Mouse (Mus musculus) brain, adult 10 weeks (tissue): Measurements from ENCODE around the gene Cdk8. TPM values are rescaled to one million over a fixed set of nuclear protein-coding genes. Genes with fewer than 3 reads are reported as not detected.

Experiments used
- polyA plus RNA-seq: library from polyadenylated mRNA; stranded (reverse); fragments of 350-450 nt; fragmentation: Illumina TruSeq; extraction: RNeasy Lipid Tissue Mini Kit (QIAGEN cat#74804); gene quantifications from one replicate; pipeline ENCODE4 v1.2.3, GENCODE M21; 2015; ENCODE audit warnings: low read depth, low replicate concordance

The Cdk8 gene
- 18.1 TPM for polyA plus RNA-seq

DNA sequence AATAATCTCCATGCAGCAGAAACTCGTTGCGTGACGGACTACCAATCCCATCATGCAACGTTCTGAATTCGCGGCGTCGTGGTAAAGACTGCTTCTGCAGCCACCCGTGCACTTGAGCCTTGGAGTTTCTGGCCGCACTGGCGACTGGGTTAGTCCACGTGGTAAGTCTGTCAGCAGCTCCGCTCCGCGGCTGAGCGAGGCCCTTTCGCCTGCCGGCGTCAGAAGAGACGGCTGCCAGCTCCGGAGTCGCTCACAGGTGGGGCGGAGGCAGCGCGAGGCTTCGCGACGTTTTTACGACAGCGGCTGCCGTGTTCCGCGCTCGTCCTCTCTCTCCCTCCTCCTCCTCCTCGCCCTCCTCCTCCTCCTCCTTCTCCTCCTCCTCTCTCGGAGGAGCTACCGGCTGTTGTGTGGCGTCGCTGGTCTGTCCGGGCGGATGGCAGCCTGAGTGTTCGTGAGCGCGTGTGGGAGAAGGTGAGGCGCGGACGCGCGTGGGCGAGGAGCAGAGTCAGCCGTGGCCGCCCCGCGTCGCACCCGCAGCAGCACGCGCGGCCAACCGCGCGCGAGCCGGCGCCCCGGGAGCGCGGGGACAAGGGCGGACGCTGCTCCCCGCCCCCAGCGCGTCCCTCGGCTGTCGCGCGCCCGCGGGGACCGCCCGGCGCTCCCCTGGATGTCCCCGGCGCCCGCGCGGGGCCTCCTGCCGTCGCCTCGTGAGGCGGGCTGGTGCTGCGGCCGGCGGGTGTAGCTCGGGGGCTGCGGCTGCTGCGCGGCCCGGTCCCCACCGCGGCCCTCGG lies at the start of gene Cdk8:
Gene Cdk8, plus strand, starts transcription at position 367 of the 791 bp plus-strand sequence.

DNA sequence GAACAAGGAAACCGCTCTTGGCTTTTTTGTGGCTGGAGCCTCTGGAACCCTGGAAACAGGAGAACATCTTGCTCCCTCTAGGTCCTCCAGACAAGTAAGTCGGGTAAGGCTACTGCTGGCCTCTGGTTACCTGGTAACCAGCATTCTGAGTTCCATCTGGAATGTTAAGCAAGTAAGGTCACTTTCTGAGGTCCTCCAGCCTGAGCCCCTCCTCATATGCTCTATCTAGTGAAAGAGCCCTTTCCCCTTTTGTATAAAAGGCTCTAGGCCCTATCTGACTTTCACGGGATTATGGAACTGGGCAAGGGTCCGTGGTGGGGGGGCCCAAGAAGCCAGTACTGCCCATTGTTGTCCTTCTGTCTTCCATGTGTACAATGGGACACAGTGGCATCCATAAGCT lies 45.8 kb upstream of the Cdk8 start, which contains the start of gene 1700001J03Rik:
Gene 1700001J03Rik, minus strand, starts transcription at position 101 of the 400 bp plus-strand sequence.

DNA sequence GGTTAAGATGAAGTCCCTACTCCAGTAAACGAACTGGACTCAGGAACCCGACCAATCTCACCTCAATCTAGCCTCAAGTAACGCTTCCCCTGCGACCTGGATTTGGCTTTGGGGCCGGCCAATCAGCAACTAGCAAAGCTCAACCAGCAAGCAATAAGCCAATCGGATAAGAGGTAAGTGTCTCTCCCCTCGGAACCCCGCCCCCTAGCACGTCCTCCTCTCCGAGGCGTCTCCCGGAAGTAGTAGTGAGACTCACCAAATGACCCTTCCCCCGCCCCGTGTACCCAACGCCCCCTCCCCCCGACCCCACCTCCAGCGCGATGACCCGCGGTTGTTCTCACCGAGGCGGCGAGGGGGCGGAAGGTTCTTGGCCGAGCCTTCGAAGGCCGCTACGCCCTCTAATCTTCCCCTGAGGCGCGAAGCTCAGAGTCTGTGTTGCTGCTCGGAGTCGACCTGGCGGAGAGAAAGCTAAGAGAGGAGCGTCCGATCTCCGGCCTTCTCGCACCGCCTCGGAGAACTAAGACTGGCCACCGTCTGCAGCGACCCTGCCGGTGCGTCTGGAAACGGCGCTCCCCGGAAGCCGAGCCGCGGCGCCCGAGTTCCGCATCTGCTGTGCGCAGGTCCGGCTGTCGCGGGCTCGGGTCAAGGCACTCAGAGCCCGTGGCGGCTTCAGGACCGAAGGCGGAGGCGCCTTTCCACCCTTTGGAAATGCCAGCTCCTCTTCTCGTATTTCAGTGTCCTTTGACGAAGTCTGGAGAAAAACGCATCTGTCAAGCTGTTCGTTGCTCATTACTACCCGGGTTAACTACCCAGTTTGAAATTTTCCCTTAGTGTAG lies 9.9 kb upstream of the Cdk8 start, which contains the start of gene Rnf6:
Gene Rnf6, minus strand, starts transcription at position 677 of the 836 bp plus-strand sequence.

Other genes with a start within 250 kb of the Cdk8 start
- gene Cyp3a25, start 221.6 kb upstream of the Cdk8 start, polyA plus RNA-seq = not detected
- gene Cyp3a59, start 152.0 kb upstream of the Cdk8 start, polyA plus RNA-seq = not detected
- not detected for gene Gm5565, start 70.7 kb upstream of the Cdk8 start, polyA plus RNA-seq
- not detected for gene Gm6309, start 60.5 kb upstream of the Cdk8 start, polyA plus RNA-seq
- not detected for gene 1700001J03Rik, start 45.9 kb upstream of the Cdk8 start, polyA plus RNA-seq
- 53.9 TPM for gene Rnf6, start 9.7 kb upstream of the Cdk8 start, polyA plus RNA-seq
- 58.5 TPM for gene Wasf3, start 153.8 kb downstream of the Cdk8 start, polyA plus RNA-seq